Mouse (Mus musculus) MEL (cell line): ENCODE results near the gene Rpia.

ENCODE experiments used
- BHLHE40 ChIP-seq: IDR thresholded peaks from 2 replicates; pipeline ENCODE4 v1.6.1; 2012; ENCODE audit warnings: low read depth, mild to moderate bottlenecking, inconsistent platforms, low read length, improper control_type of control experiment, borderline replicate concordance
- CTCF ChIP-seq, 3 experiments: IDR thresholded peaks in 2 of 3; conservative IDR thresholded peaks in 1 of 3; 2 replicates each; pipeline ENCODE4 v1.5.1; 2011 to 2012; ENCODE audit warnings: low read length in 3 of 3, low read depth in 2 of 3, mild to moderate bottlenecking in 2 of 3, improper control_type of control experiment in 1 of 3, inconsistent platforms in 1 of 3, mixed read lengths in 1 of 3, moderate library complexity in 1 of 3; ENCODE audit not compliant: control insufficient read depth in 1 of 3, insufficient read depth in 1 of 3, poor library complexity in 1 of 3, severe bottlenecking in 1 of 3
- ELF1 ChIP-seq: IDR thresholded peaks from 2 replicates; pipeline ENCODE4 v1.6.1; 2014; ENCODE audit warnings: low read depth, mild to moderate bottlenecking, inconsistent platforms, low read length, improper control_type of control experiment, moderate library complexity
- JUND ChIP-seq: IDR thresholded peaks from 2 replicates; pipeline ENCODE4 v1.6.1; 2011; ENCODE audit warnings: low read depth, mild to moderate bottlenecking, improper control_type of control experiment, low read length
- MAFK ChIP-seq: IDR thresholded peaks from 2 replicates; pipeline ENCODE4 v1.6.1; 2011; ENCODE audit warnings: low read depth, mild to moderate bottlenecking, low read length, improper control_type of control experiment, borderline replicate concordance
- NRF1 ChIP-seq: IDR thresholded peaks from 2 replicates; pipeline ENCODE4 v1.6.1; 2014; ENCODE audit warnings: low read depth, mild to moderate bottlenecking, inconsistent platforms, low read length, improper control_type of control experiment, moderate library complexity; ENCODE audit not compliant: poor library complexity, insufficient read depth, severe bottlenecking
- POLR2AphosphoS5 ChIP-seq: IDR thresholded peaks from 2 replicates; pipeline ENCODE4 v1.6.1; 2012; ENCODE audit warnings: low read depth, borderline replicate concordance, mild to moderate bottlenecking, inconsistent platforms, low read length, moderate library complexity, mixed read lengths
- SMC3 ChIP-seq: IDR thresholded peaks from 2 replicates; pipeline ENCODE4 v1.6.1; 2011; ENCODE audit warnings: low read depth, low read length, improper control_type of control experiment
- TAL1 ChIP-seq: IDR thresholded peaks from 2 replicates; pipeline ENCODE4 v1.6.1; 2012; ENCODE audit warnings: mild to moderate bottlenecking, inconsistent platforms, low read length, moderate library complexity, mixed read lengths

GRCm38 (mm10) chr6:70840281-70840680 is 48.2 kb upstream of the Rpia start:
- TF ChIP-seq CTCF (IDR thresholded peaks at IDR 0.05 in 2 of 3, conservative IDR thresholded peaks at IDR 0.05 in 1 of 3; ENCODE audit: control insufficient read depth in 1 of 3, insufficient read depth in 1 of 3, low read depth in 2 of 3, low read length in 3 of 3, poor library complexity in 1 of 3, severe bottlenecking in 1 of 3), result no peak
- no peak for TF ChIP-seq JUND
- TF ChIP-seq SMC3, result no peak
- TF ChIP-seq BHLHE40, result no peak
- no peak for TF ChIP-seq NRF1
- TF ChIP-seq TAL1, result no peak
- TF ChIP-seq MAFK, result no peak
- TF ChIP-seq ELF1, result no peak
- no peak for TF ChIP-seq POLR2AphosphoS5
